ENCODE assay signal across 8 mouse cellular contexts in the genomic region with DNA sequence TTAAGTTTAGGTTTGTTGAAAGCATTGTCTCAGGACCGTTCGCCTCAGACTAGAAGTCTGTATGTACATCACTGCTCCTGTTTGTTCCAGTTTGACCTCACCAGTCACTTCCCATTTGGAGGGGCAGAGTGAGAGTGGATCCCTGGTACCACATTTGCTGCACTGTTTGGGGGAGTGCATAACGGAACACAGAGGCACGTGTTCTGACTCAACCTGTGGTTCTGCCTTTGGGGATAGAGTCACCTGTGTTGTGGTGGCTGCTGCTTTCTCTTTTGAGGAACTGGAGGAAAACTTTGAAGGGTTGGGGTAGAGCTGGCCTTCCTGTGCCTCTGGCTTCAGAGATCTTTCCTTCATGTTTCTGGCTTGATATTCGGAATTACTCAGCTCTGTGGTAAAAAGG. TPM values are rescaled to one million over a fixed set of nuclear protein-coding genes. Genes with fewer than 3 reads are reported as not detected.
A peak's percentile ranks its signal among the peaks of the same experiment; 100 is the strongest.
DNase-seq lines count a peak whose midpoint lies in the region; ATAC-seq and TF ChIP-seq lines count a peak whose summit lies in the region.

No protein-coding gene starts in this region.

- peak overlapping the region; percentile 99 for H3K4me2 ChIP-seq in lung, embryonic 14.5 days
- H3K4me2 ChIP-seq in forebrain, embryonic 13.5 days: peak overlapping the region; percentile 87
- peak overlapping the region; percentile 83 for H3K4me2 ChIP-seq in limb, embryonic 12.5 days

- ATAC-seq in lung, embryonic 14.5 days (ENCODE audit: insufficient read depth): no peak
- ATAC-seq in forebrain, embryonic 13.5 days: no peak
- no peak for ATAC-seq in limb, embryonic 12.5 days (ENCODE audit: insufficient number of reproducible peaks, insufficient read depth, low FRiP score, low TSS enrichment, low read depth)

- DNase-seq in lung, embryonic 14.5 days: no peak
- no peak for DNase-seq in lung, postnatal 10 days
- peak; percentile 11 for DNase-seq in splenic B cell, adult 2 months (ENCODE audit: low read depth, low spot score)
- no peak for DNase-seq in layer of hippocampus, adult 9-10 months (ENCODE audit: low spot score)
- DNase-seq in embryo, embryonic 11 days: no peak
- no peak for DNase-seq in lung, postnatal 14 days

- H3K9me3 ChIP-seq in lung, embryonic 14.5 days (ENCODE audit: low read depth, low read length): no peaks in the 10 kb centered on the region
- no peaks in the 10 kb centered on the region for H3K9me3 ChIP-seq in forebrain, embryonic 13.5 days (replicated peaks)
- no peaks in the 10 kb centered on the region for H3K9me3 ChIP-seq in limb, embryonic 12.5 days

- H3K27me3 ChIP-seq in lung, embryonic 14.5 days (ENCODE audit: insufficient read depth, low read length): no peaks in the 10 kb centered on the region
- no peaks in the 10 kb centered on the region for H3K27me3 ChIP-seq in forebrain, embryonic 13.5 days
- H3K27me3 ChIP-seq in limb, embryonic 12.5 days: no peaks in the 10 kb centered on the region
- no peaks in the 10 kb centered on the region for H3K27me3 ChIP-seq in splenic B cell, adult 2 months (ENCODE audit: control insufficient read depth, insufficient read depth, low read length, poor library complexity, severe bottlenecking)

- WGBS in lung, embryonic 14.5 days: 62% methylated on average over 5 of the region's 5 CpGs
- WGBS in forebrain, embryonic 13.5 days: 69% methylated on average over 5 of the region's 5 CpGs
- WGBS in limb, embryonic 12.5 days: 72% methylated on average over 5 of the region's 5 CpGs

- H3K4me3 ChIP-seq in lung, embryonic 14.5 days (ENCODE audit: low read depth, low read length): peak overlapping the region; percentile 90
- H3K4me3 ChIP-seq in forebrain, embryonic 13.5 days: peak overlapping the region; percentile 98
- H3K4me3 ChIP-seq in limb, embryonic 12.5 days (replicated peaks): peak overlapping the region; percentile 93

- no peak for TF ChIP-seq CTCF in lung, embryonic 14.5 days (IDR thresholded peaks at IDR 0.05; ENCODE audit: low read depth)

- no peak overlapping the region for H3K9ac ChIP-seq in lung, embryonic 14.5 days
- peak overlapping the region; percentile 100 for H3K9ac ChIP-seq in forebrain, embryonic 13.5 days
- peak overlapping the region; percentile 99 for H3K9ac ChIP-seq in limb, embryonic 12.5 days (replicated peaks)

- no peak overlapping the region for H3K27ac ChIP-seq in lung, embryonic 14.5 days (ENCODE audit: low read depth)
- H3K27ac ChIP-seq in forebrain, embryonic 13.5 days: no peak overlapping the region
- H3K27ac ChIP-seq in limb, embryonic 12.5 days: 0 out of 2 replicates have a peak overlapping the region, but pooled peaks have one; percentile 12

- peaks cover 5% of the 10 kb centered on the region; the same call in 1 of the 2 replicates for H3K4me1 ChIP-seq in lung, embryonic 14.5 days (ENCODE audit: insufficient read depth)
- H3K4me1 ChIP-seq in forebrain, embryonic 13.5 days: peaks cover 47% of the 10 kb centered on the region
- peaks cover 51% of the 10 kb centered on the region for H3K4me1 ChIP-seq in limb, embryonic 12.5 days (replicated peaks)

- H3K36me3 ChIP-seq in lung, embryonic 14.5 days (ENCODE audit: insufficient read depth): no peaks in the 10 kb centered on the region
- H3K36me3 ChIP-seq in forebrain, embryonic 13.5 days (ENCODE audit: poor library complexity, severe bottlenecking): peaks cover 28% of the 10 kb centered on the region
- peaks cover 16% of the 10 kb centered on the region for H3K36me3 ChIP-seq in limb, embryonic 12.5 days
- H3K36me3 ChIP-seq in splenic B cell, adult 2 months (ENCODE audit: control insufficient read depth, insufficient read depth, low read length, poor library complexity, severe bottlenecking): no peaks in the 10 kb centered on the region

RNA-seq across cellular contexts. Expression of gene Acvr2b, which starts 2.2 kb away (rescaled TPM):
- 22.7 and 28.2 TPM in 2 replicates for polyA plus RNA-seq in lung, embryonic 14.5 days (2014; fragmentation: Nextera tagmentation; extraction: Ambion mirVana)
- 48.1 and 54.7 TPM in 2 replicates for polyA plus RNA-seq in forebrain, embryonic 13.5 days (2015; fragmentation: Nextera tagmentation; extraction: Ambion mirVana)
- 48.9 and 50.5 TPM in 2 replicates for polyA plus RNA-seq in limb, embryonic 12.5 days (2016; fragmentation: Nextera tagmentation; extraction: Ambion mirVana)

RNA-seq across cellular contexts. Expression of gene Slc22a14, which starts 38.7 kb away (rescaled TPM):
- polyA plus RNA-seq in lung, embryonic 14.5 days (2014; fragmentation: Nextera tagmentation; extraction: Ambion mirVana): 0.35 TPM in 1 of 2 replicates, not detected in the other
- polyA plus RNA-seq in forebrain, embryonic 13.5 days (2015; fragmentation: Nextera tagmentation; extraction: Ambion mirVana): not detected in 2 replicates
- polyA plus RNA-seq in limb, embryonic 12.5 days (2016; fragmentation: Nextera tagmentation; extraction: Ambion mirVana): not detected in 2 replicates

RNA-seq across cellular contexts. Expression of gene Exog, which starts 40.7 kb away (rescaled TPM):
- polyA plus RNA-seq in lung, embryonic 14.5 days (2014; fragmentation: Nextera tagmentation; extraction: Ambion mirVana): 32.1 and 33.7 TPM in 2 replicates
- polyA plus RNA-seq in forebrain, embryonic 13.5 days (2015; fragmentation: Nextera tagmentation; extraction: Ambion mirVana): 46.3 and 52.6 TPM in 2 replicates
- polyA plus RNA-seq in limb, embryonic 12.5 days (2016; fragmentation: Nextera tagmentation; extraction: Ambion mirVana): 48.5 and 50.8 TPM in 2 replicates

RNA-seq across cellular contexts. Expression of gene Xylb, which starts 46.9 kb away (rescaled TPM):
- 5.7 and 7.9 TPM in 2 replicates for polyA plus RNA-seq in lung, embryonic 14.5 days (2014; fragmentation: Nextera tagmentation; extraction: Ambion mirVana)
- 5.7 and 6.2 TPM in 2 replicates for polyA plus RNA-seq in forebrain, embryonic 13.5 days (2015; fragmentation: Nextera tagmentation; extraction: Ambion mirVana)
- 7.6 and 8.3 TPM in 2 replicates for polyA plus RNA-seq in limb, embryonic 12.5 days (2016; fragmentation: Nextera tagmentation; extraction: Ambion mirVana)
